Mouse (Mus musculus) midbrain, embryonic 14.5 days (tissue): Measurements from ENCODE around the gene Tex48. TPM values are rescaled to one million over a fixed set of nuclear protein-coding genes. Genes with fewer than 3 reads are reported as not detected.

Source experiments
- ATAC-seq: fragments of 200-750 bp; cut with Nextera tagmentation; 2 replicates; pipeline ENCODE4 v1.8.0; 2017; ENCODE audit warnings: moderate number of reproducible peaks, moderate library complexity; ENCODE audit not compliant: low FRiP score, low TSS enrichment
- DNase-seq: peaks from one replicate; pipeline ENCODE4 v3.0.0-alpha.2; 2015
- H3K27ac ChIP-seq: fragments of 300-500 bp; sonication (generic); replicated peaks from 2 replicates; pipeline ENCODE4 v1.5.1; 2014; ENCODE audit warnings: mild to moderate bottlenecking, low read depth, low read length, moderate library complexity
- H3K27me3 ChIP-seq: fragments of 300-500 bp; sonication (generic); 2 replicates; pipeline ENCODE4 v1.6.1; 2014; ENCODE audit warnings: low read length, control low read depth, mixed read lengths; ENCODE audit not compliant: control insufficient read depth, insufficient read depth
- H3K36me3 ChIP-seq: fragments of 300-500 bp; sonication (generic); 2 replicates; pipeline ENCODE4 v1.6.1; 2014; ENCODE audit warnings: low read length, control low read depth; ENCODE audit not compliant: control insufficient read depth, insufficient read depth
- H3K4me1 ChIP-seq: fragments of 300-500 bp; sonication (generic); 2 replicates; pipeline ENCODE4 v1.6.1; 2014; ENCODE audit warnings: mild to moderate bottlenecking, antibody characterized with exemption, low read length, control low read depth; ENCODE audit not compliant: control insufficient read depth, insufficient read depth
- H3K4me2 ChIP-seq: fragments of 300-500 bp; sonication (generic); 2 replicates; pipeline ENCODE4 v1.6.1; 2014; ENCODE audit warnings: mild to moderate bottlenecking, low read length, moderate library complexity
- H3K4me3 ChIP-seq: fragments of 300-500 bp; sonication (generic); replicated peaks from 2 replicates; pipeline ENCODE4 v1.5.1; 2014; ENCODE audit warnings: low read depth, low read length
- H3K9ac ChIP-seq: fragments of 300-500 bp; sonication (generic); replicated peaks from 2 replicates; pipeline ENCODE4 v1.6.1; 2014; ENCODE audit warnings: mild to moderate bottlenecking, low read length, moderate library complexity
- H3K9me3 ChIP-seq: fragments of 300-500 bp; sonication (generic); 2 replicates; pipeline ENCODE4 v1.6.1; 2016; ENCODE audit warnings: low read length, control low read depth, mixed read lengths; ENCODE audit not compliant: control insufficient read depth
- WGBS: fragments of 180-500 bp; shearing (Covaris S2); extraction: QIAGEN DNeasy Blood & Tissue Kit; methylation state at CpG from one replicate; pipeline ENCODE4 v1.1.7; 2014; 5-methylcytosine and 5-hydroxymethylcytosine counted together
- polyA plus RNA-seq: library from polyadenylated mRNA; unstranded; fragments of >200 nt; fragmentation: Nextera tagmentation; extraction: Ambion mirVana; gene quantifications from 2 replicates; pipeline ENCODE4 v1.2.1, GENCODE M21; 2014

Tex48 gene
- polyA plus RNA-seq, 1 experiment from 2014 or later, result not detected

DNA sequence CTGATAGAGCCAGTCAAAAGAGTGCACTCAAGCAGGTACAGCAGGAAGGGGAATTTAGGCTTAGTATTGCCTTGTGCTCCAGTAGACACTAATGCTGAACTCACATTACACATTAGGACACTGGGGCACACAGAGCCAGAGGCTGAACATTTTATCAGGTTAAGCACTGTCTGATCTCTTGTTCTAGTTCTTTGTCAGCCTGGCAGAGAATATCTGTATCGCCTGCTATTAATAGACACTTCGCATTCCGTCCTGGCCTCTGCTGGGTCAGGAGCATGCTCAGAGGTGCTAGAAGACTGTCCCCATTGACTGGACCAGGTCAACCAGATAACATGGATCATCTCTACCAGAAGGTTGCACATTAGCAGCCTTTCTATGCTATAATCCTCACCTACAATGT, 16.7 kb downstream of the Tex48 start:
- no peak for ATAC-seq
- Histone ChIP-seq H3K4me2 (no peak overlapping the region), H3K4me1 (no peaks in the 10 kb centered on the region), H3K27ac (no peak overlapping the region), H3K27me3 (no peaks in the 10 kb centered on the region), H3K36me3 (no peaks in the 10 kb centered on the region), H3K9me3 (no peaks in the 10 kb centered on the region), H3K4me3 (no peak overlapping the region), H3K9ac (no peak overlapping the region)
- no peak for DNase-seq
- 96% methylated on average over 3 of the region's 3 CpGs for WGBS

DNA sequence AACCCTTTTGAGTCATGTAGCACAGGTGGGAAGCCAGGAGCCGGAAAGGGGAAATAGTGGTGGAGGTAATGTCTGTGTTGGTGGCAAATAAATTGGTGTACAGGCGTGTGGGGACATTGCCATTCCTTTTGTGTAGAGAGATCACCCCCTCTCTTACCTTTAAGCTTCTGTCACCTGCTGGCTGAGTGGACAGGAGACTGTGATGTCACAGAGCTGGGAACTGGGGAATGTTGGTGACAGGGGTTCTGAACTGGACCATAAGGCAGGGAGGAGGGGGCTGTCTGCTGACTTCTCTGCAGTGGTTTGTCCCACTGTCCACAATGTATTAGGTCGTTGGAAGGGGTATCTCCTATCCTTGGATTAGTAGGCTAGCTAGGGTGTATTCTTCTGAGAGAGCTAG, 17.3 kb downstream of the Tex48 start, which contains the start of gene Gm11213:
TSS of gene Gm11213 (minus strand) at position 317 of the 400 bp plus-strand sequence.
- H3K9ac ChIP-seq, result no peak within 1 kb of the TSS
- H3K4me1 ChIP-seq, result no peaks in the 10 kb centered on the region
- no peak for DNase-seq
- H3K9me3 ChIP-seq, result no peaks in the 10 kb centered on the region
- no peak within 1 kb of the TSS for H3K27ac ChIP-seq
- no peak within 1 kb of the TSS for H3K4me2 ChIP-seq
- no peaks in the 10 kb centered on the region for H3K27me3 ChIP-seq
- ATAC-seq, result no peak
- WGBS, result 83% methylated on average over 3 of the region's 3 CpGs
- H3K4me3 ChIP-seq, result no peak within 1 kb of the TSS
- no peaks in the 10 kb centered on the region for H3K36me3 ChIP-seq

DNA sequence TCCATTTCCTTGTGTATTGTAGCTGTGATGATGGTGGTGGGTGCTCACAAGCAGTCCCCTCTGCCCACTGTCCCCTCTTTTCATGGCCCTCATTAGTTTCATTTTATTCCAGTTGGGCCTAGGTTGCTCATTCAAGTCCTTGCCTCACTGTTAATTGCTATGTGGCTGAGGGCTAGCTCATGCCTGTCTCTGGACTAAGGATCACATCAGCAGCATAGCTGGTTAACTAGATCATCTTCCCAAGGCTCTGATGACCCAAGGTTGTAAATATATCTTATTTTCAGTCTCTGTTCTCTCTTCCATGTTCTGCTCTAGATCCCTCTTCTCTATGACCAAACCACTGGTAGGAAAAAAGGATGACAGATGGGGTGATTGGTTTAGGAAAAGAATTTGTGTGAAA, 21.0 kb downstream of the Tex48 start:
- no peaks in the 10 kb centered on the region for H3K27me3 ChIP-seq
- H3K4me2 ChIP-seq, result no peak overlapping the region
- H3K4me1 ChIP-seq, result no peaks in the 10 kb centered on the region
- DNase-seq (no peak), ATAC-seq (no peak)
- no peak overlapping the region for H3K9ac ChIP-seq
- H3K4me3 ChIP-seq, result no peak overlapping the region
- H3K36me3 ChIP-seq, result no peaks in the 10 kb centered on the region
- H3K27ac ChIP-seq, result no peak overlapping the region
- no peaks in the 10 kb centered on the region for H3K9me3 ChIP-seq

DNA sequence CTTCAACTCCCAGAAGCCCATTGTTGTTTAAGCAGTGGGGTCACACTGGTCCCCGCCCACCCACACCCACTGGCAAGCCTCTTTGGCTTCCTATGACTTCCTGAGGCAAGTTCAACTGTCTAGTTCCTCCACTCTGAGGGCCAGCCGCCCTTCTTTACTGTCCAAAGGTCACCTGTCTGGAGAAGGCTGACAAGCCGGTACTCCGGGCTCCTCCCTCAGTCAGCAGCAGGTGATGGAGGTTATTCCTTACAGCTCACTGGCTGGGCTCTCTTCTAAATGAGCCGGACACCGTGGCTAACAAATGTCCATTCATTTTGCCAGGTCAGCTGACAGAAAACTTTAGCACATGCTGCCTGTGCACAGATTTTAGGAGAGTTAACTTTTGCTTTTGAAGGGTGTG, 21.4 kb downstream of the Tex48 start:
- Histone ChIP-seq H3K4me2 (no peak overlapping the region), H3K4me3 (no peak overlapping the region), H3K27me3 (no peaks in the 10 kb centered on the region), H3K4me1 (no peaks in the 10 kb centered on the region), H3K9me3 (no peaks in the 10 kb centered on the region), H3K9ac (no peak overlapping the region), H3K27ac (no peak overlapping the region), H3K36me3 (no peaks in the 10 kb centered on the region)
- ATAC-seq (no peak), DNase-seq (no peak)
- WGBS, result 88% methylated on average over 6 of the region's 6 CpGs

DNA sequence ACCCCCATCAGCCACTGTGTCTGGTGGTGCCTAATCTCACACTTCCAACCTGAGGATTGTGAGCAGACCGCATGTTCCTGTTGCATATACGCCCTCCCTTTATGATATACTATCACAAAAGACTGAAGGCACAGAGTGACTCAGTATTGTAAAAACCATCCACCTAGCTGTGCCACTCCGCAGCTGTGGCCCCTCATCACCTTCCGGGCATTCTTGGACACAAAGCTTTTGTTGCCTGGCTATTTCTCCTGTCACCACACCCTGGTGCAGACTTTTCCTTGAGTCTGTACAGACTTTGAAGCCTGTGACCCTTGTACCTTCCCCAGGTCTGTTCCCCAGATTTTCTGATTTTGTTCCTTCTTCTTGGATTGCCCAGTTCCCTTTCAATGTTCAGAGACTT, 26.2 kb downstream of the Tex48 start:
- H3K36me3 ChIP-seq, result no peaks in the 10 kb centered on the region
- H3K9ac ChIP-seq, result no peak overlapping the region
- 96% methylated on average over 4 of the region's 4 CpGs for WGBS
- DNase-seq (no peak), ATAC-seq (no peak)
- H3K4me1 ChIP-seq, result no peaks in the 10 kb centered on the region
- no peak overlapping the region for H3K4me2 ChIP-seq
- H3K4me3 ChIP-seq, result no peak overlapping the region
- H3K27me3 ChIP-seq, result no peaks in the 10 kb centered on the region
- H3K27ac ChIP-seq, result no peak overlapping the region
- no peaks in the 10 kb centered on the region for H3K9me3 ChIP-seq

DNA sequence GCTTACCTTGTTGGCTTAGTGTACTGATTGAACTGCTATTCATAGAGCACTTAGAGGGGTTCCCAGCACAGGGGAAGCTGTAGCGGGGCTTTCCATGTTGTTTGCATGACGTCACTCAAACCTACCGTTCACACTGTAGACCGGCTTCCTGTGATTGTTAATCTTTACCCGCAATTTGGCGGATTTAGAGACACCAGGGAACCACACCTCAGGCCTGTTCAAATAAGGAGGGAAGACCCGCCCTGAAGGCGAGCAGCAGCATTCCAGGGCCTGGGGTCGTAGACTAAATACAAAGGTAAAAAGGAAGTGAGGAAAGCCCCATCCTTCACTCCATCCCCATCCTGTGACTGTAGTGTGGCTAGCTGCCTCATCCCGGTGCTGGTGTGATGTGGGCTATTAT, 27.0 kb downstream of the Tex48 start:
- Histone ChIP-seq H3K27ac (no peak overlapping the region), H3K4me1 (no peaks in the 10 kb centered on the region), H3K36me3 (no peaks in the 10 kb centered on the region), H3K4me3 (no peak overlapping the region), H3K9me3 (no peaks in the 10 kb centered on the region), H3K9ac (no peak overlapping the region), H3K27me3 (no peaks in the 10 kb centered on the region), H3K4me2 (no peak overlapping the region)
- 84% methylated on average over 10 of the region's 10 CpGs for WGBS
- DNase-seq (no peak), ATAC-seq (no peak)

DNA sequence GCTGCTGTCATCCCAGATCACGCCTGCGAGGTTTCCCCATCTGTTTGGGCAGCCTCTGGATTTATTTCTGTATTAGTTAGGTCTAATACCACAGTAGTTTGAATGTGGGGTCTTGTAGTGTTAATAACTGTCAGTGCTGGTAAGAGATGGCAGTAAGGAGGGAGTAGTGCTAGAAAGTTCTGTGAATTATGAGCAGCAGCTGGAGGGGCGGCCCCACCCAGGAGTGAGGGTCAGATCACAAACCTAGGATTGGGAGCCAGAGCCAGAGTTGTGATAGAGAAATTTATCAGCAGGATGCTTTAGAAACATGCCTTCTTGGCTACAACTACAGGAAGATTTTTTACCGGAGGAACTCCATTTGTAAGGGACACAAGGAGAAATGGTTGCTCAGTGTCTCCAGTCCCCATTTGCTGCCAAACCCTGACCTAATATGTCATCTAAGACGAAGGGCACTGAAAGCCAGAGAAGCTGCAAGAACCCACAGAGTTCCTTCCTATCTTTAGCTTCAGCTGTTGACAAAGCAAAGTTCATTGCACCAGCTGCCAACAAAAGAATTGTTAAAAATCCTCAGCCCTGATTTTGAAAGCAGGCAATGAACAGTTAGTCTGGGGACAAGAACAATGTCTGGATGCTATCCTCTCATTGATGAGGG, 27.6 kb downstream of the Tex48 start:
- H3K4me2 ChIP-seq, result no peak overlapping the region
- H3K27me3 ChIP-seq, result no peaks in the 10 kb centered on the region
- H3K27ac ChIP-seq, result no peak overlapping the region
- WGBS, result 81% methylated on average over 5 of the region's 5 CpGs
- no peak overlapping the region for H3K4me3 ChIP-seq
- H3K4me1 ChIP-seq, result no peaks in the 10 kb centered on the region
- H3K9me3 ChIP-seq, result no peaks in the 10 kb centered on the region
- ATAC-seq (no peak), DNase-seq (no peak)
- no peaks in the 10 kb centered on the region for H3K36me3 ChIP-seq
- H3K9ac ChIP-seq, result no peak overlapping the region

DNA sequence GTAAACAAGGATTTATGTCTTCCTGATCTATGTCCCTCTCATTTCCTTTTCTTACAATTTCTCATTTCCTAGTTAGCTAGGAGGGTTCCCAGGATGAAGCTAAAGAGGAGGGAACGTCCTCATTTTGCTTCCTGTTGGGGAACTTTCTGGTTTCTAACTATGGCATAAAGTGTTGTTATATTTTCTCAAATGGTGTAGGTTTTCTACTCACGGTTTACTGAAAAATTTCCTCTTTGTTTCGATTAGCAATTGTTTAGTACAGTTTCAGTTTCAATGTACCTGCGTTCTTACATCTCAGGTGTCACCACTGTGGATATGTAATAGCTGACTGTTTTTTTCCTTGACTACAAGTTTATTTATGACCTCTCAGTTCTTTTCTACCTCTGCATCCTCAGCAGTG, 31.7 kb downstream of the Tex48 start:
- no peak overlapping the region for H3K4me3 ChIP-seq
- no peak overlapping the region for H3K27ac ChIP-seq
- no peak for DNase-seq
- WGBS, result 94% methylated on average over 4 of the region's 4 CpGs
- H3K4me1 ChIP-seq, result no peaks in the 10 kb centered on the region
- no peak overlapping the region for H3K4me2 ChIP-seq
- no peak overlapping the region for H3K9ac ChIP-seq
- no peaks in the 10 kb centered on the region for H3K36me3 ChIP-seq
- H3K9me3 ChIP-seq, result no peaks in the 10 kb centered on the region
- ATAC-seq, result no peak
- H3K27me3 ChIP-seq, result no peaks in the 10 kb centered on the region

DNA sequence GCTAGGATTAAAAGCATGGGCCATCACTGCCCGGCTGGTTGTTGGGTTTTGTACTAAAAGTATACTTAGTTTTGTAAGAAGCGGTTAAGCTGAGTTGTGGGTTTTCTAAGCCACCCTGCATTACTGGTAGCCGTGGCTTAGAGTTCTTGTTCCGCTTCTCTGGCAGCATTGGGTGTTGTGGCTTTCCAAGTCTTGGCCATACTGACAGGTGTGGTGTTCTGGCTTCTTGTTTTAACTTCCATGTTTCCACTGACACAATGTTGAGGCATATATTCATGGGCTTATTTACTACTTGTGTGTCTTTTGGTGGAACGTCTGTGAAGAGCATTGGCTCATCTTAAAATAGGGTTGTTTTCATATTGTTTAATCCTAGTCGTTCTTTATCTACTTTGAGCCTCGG, 32.2 kb downstream of the Tex48 start:
- Histone ChIP-seq H3K27ac (no peak overlapping the region), H3K36me3 (no peaks in the 10 kb centered on the region), H3K9ac (no peak overlapping the region), H3K4me2 (no peak overlapping the region), H3K4me1 (no peaks in the 10 kb centered on the region), H3K27me3 (no peaks in the 10 kb centered on the region), H3K4me3 (no peak overlapping the region), H3K9me3 (no peaks in the 10 kb centered on the region)
- no peak for DNase-seq
- 92% methylated on average over 7 of the region's 7 CpGs for WGBS
- no peak for ATAC-seq
